Mouse (Mus musculus) retina, postnatal 7 days (tissue): ENCODE results near the gene Erp44.
A peak's percentile ranks its signal among the peaks of the same experiment; 100 is the strongest.

Experiments used
- DNase-seq: peaks from one replicate; pipeline ENCODE4 v3.0.0-alpha.2; 2012; ENCODE audit warnings: low read depth, low spot score

The Erp44 gene

DNA sequence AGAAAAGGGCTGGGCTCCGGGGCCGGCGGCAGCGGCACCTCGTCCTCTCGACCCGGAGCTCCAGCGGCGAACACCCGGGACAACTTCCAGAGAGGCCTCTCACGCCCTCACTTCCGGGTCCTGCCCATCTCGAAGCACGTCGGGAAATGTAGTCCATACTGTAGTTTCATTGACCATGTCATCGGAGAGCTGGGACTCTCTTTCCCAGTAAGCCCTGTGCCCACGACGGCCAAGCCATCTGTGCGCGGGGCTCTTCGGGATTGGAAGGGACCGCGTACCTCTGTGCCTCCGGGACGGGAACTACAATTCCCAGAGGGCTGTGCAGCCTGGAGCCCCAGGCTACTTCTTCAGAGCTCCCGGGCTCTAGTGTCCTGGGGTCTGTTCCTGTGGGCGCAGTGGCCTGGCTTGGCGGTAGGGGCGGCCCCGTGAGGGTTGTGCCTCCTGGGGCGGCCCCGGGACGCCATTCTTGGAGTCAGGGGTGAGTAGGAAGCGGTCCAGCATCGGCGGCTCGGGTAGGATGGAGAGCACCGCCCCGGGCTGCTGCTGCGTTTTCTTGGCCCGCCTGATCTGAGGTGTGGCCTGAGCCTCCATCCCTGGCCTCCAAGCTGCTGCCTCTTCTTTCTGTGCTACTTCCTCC is at the start of gene Erp44, which contains the start of gene Invs:
Gene Erp44 (minus strand): TSS at position 61 of the 637 bp plus-strand sequence.
Gene Invs (plus strand): TSS at position 263 of the 637 bp plus-strand sequence.
- DNase-seq: peak; percentile 97

DNA sequence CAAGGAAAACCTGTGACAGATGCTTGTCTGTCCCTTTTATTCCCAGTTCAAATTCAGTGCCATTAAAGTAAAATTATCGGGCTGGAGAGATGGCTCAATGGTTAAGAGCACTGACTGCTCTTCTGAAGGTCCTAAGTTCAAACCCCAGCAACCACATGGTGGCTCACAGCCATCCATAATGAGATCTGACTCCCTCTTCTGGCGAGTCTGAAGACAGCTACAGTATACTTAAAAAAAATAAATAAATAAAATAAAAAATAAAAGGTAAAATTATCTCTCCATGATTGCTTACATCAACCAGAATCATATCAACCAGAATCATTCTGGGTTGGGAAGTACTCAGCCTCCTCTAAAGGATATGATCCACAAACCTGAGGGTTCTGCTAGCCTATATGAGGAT is 48.7 kb upstream of the Erp44 start:
- DNase-seq: no peak

DNA sequence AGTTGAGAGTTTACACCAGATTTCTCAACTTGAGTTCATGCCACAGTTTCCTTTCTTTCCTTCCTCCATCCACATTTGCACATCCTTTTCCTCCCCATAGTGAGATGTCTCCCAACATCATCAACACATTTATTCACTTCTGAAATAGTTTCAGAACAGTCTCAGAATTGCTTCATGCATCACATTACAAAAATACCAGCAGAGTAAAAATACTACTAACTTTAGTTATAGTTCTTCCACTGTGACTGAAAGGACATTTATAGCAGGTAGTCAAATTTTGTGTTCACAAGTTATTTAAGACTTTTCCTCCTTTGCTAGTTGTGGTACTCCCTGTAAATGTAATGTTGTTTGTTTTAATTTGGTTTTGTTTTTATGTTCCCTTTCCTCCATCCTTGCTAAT is 47.8 kb upstream of the Erp44 start:
- no peak for DNase-seq

DNA sequence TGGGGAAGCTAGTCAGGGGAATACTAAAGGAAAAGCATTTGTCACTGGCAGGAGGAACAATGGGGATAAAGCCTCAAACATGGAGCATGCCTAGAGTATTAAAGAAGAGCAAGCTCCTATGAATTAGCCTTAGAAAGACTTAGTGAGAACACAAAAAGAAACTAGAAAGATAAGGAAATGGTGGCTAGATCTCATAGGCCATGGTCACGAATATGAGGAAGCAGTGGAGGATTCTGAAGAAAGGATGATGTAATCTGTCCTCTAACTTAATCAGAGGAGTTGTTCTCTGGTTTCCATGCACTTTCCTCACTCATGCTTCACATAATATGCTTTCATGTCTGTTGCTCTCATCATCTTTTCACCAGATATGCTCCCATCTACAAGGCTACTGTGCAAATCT is 42.7 kb upstream of the Erp44 start:
- DNase-seq: no peak

DNA sequence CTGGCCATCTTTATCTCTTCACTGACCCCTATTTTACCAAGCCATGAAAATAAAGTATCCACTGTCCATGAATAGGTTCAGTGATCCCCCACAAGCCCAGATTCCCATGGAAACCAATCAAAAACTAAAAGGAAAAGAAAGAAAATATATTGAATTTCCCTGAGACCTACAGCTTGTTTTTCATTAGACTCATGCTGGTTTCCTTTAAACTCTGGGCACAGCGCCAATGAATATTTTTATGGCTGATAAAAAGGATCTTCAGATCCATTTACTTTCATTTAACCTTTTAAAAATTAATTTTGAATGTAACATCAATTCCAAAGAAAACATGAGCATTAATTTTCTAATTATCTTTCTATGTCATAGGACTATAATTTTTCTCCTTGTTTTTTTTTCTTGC is 41.9 kb upstream of the Erp44 start:
- DNase-seq: no peak

DNA sequence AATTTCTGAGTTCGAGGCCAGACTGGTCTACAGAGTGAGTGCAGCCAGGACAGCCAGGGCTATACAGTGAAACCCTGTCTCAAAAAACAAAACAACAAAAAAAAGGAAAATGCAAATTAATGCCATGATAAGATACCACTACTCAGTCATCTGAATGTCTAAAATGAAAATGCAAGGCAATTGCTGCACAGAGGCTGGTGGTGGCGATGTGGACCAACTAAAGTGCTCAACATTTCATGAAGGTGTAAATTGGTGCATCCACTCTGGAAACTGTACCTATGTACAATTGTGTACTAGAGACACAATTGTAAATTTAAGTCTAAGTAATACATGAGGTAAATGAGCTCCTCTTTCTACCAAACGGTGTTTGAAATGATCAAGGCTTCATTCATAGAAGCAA is 36.7 kb upstream of the Erp44 start:
- DNase-seq: no peak

DNA sequence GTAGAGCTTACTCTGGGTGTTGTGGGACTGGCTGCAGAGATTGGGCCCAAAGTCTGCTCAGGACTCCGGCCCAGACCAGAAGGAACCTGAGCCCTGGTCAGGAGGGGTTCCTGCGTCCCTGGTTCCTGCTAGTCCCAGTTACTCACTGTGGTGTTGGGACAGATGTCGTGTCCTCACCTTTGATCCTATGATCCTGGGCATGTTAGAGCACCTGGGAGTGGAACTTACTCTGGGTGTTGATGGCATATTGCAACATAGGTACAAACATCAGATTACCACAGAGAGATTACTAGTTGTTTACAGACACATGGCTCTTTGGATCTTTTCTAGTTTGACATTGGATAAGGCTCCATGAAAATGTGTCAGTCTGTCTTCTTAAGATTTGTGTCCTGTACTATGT is 35.5 kb upstream of the Erp44 start:
- DNase-seq: no peak

DNA sequence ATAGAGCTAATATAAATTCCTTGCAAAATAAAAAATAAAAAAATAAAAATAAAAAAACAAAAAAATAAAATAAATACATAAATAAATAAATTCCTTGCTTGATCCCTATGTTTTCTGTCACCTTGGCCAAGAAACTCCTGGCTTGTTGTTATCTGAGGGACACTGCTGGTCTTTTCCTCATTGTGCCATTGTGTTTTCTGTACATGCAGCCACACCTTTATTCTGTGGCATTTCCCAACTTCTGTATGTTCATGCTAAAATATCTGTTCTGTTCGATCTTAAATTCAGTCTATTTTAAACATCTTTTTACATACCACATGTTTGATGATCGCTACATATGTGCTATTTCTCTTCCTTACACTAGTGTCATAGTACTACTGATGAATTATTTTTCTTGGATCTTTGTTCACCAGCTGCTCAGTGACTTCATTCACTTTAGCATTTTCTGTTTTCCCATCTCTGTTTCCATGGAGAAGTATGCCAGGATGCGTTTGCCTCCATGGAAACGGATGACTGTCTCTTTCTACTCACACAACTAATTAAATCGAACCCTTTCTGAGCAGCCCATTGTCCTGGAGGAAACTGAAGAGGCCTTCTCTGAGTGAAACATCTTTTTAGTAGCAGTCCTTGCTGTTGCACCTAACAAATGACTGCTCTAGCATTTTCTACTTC is 7.9 kb upstream of the Erp44 start:
- no peak for DNase-seq

DNA sequence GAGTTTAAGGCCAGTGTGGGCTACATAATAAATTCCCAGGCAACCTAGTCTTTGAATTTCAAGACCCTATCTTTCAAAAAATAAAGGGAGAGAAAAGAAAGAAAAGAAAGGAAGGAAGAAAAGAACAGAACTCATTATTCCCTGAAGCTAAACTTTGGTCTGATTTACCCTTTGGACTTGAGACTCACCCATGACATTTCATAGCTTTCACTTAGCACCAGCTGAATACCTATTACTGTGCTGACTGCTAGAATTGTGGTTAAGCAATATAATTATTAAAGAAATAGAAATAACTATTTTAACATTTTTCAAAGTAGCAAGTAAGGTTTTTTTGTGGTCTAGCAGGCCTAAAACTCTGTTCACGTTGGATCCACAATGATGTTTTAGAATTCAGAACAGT is 1.8 kb upstream of the Erp44 start:
- DNase-seq: no peak

DNA sequence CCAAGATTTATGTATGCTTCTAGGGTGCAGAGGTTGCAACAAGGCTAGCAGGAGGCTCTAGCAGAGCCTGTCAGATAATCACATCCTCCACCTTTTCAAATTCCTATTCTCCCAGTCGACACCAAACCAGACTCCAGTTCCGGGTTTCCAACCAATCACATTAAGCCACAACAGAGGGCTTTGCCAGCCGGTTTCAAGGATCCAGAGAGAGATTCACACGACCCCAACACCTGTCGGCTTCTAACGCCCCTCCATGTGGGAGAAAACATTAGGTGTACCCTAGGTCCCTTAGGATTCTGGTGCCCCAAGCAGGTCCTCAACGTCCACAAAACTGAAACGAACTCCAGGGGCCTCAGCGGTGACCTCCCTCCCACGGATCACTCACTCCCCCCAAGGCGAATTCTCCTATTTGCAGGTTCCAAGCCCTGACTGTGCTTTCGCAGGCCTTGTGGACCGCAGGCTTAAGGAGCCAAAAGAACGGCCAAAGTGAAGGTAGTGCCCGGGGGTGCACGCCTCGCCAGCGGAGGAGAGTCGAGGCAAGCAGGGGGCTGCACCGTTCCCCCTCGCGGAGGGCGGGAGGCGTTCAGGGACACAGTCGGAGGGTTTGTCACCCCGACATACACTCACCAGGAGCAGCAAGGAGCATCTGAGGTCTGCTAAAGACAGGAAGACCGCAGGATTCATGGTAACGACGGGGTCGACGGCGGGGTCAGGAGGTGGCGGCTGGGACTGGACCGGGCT is 431 bp downstream of the Erp44 start:
- peak; percentile 6 for DNase-seq

DNA sequence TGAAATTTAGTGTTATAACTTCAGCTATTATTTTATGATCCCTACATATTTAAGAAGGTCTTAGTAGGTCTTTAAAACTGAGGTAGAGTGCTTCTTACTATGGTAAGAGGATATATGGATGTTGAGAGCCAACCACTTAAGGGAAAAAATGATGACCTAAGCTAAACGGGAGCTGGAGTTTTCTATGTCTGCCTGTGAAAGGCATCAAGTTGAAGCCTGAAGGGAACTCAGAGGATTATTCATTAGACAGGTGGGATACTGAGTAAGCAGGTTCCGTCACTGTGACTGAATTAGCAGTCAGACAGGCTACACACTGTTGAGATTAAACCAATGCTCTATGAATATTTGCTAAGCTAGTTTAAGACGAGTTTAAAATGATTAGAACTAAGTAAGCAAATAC is 2.3 kb downstream of the Erp44 start:
- no peak for DNase-seq

DNA sequence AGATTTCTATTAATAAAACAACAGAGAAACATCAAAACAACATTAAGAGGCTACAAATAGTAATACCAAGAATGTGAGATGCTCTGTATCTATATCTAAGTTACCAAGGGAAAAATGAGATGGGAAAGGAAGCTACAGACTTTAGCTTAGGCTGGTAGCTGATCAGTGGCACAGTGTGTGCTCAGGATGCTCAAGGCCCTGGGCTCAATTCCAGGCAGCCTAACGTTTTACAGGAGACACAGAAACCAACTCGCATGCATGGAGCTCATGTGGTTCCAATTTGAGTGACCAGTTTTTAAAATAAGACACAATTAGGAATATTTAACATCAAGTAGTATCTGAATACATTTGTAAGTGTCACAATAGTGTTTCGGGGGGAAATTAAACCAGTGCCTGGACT is 3.6 kb downstream of the Erp44 start:
- DNase-seq: no peak

DNA sequence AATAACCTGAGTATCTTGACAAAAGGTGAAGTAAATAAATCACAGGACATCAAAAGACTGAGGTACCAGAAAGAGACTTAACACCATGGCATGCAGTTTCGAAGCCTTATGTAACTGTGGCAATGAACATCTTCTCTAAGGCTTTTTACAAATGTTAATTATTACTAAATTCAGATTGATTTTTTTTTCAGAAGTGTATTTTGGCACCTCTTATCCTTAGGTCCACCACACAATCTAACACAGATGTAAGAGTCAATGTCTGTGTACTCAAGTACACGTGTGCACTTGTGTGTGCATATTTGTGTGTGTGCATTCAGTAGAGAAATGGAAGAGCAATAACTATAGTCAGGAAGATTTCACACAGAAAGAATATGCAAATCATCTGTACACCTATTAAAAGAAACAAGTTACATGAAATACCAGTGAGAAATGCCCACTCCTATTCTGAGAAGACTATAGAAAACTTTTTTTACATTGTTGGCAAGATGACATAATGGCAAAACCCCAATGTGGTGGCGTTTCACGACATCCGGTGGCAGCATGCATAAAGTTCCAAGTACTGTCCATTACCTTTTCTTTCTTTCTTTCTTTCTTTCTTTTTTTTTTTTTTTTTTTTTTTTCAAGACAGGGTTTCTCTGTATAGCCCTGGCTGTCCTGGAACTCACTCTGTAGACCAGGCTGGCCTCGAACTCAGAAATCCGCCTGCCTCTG is 6.1 kb downstream of the Erp44 start:
- no peak for DNase-seq

DNA sequence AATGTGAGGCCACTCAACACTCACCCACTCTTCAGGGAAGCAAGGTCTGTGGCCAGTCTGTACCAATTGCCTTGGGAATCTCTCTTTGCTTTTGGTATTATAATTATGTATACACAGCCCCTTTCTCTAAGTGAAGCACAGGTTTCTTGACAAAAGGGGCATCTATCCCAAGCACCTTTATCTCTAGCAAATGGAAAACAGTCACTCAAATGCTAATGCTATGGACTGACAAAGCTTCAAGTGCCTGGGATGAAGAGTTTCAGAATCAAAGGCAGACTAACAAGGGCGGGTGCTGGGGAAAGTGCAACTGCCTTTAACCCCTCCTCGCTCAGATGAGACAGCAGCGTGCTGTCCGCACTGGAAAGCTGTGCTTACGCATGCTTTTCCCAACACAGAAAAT is 7.5 kb downstream of the Erp44 start:
- no peak for DNase-seq

DNA sequence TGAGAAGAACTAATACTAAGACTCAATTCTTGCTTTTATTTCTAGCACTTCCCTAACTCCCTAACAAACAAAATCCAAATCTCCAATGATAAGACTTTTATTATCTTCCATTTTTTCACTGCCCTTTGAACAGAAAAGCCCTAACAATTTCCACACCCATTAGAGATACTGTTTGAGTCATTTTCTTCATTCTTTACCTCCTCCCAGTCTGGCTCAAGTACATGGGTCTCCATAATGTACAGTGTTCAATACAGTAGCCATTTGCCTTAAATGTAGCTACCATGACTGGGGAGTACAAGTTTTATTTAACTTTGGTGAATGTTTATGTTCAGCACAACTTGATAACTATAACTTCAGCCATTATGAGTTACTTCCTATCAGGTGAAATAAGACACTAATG is 8.8 kb downstream of the Erp44 start:
- DNase-seq: no peak

DNA sequence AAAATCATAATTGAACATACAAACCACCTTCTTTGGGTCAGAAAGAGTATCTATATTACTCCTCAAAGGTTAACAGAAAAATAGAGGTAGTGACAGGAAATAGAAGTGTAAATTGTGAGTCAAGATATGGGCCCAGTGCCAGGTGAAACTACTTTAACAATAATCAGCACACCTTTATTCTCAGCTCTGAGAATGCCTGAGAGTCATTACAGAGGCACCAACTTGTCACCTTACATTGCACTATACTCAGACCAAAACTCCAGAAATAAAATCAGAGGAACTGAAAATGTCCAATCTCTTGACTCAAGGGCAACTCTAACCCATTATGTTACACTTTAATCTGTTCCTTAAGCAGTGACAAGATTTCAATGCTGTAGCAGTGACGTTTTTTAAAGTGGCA is 11.2 kb downstream of the Erp44 start:
- DNase-seq: no peak

DNA sequence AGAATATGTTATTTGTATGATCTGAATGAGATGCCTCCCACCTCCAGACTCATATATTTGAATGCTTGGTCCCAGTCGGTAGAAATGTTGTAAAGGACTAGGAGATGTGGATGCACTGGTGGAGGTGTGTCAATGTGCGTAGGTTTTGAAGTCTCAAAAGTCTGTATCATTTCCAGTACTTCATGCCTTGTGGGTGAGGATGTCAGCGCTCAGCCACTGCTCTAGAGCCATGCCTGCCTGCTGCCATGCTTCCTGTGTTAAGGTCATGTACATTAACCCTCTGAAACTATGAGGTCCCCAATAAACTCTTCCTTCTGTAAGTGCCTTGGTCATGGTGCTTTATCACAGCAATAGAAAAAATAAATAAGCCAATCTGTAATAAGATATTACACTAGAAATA is 11.7 kb downstream of the Erp44 start:
- DNase-seq: no peak

DNA sequence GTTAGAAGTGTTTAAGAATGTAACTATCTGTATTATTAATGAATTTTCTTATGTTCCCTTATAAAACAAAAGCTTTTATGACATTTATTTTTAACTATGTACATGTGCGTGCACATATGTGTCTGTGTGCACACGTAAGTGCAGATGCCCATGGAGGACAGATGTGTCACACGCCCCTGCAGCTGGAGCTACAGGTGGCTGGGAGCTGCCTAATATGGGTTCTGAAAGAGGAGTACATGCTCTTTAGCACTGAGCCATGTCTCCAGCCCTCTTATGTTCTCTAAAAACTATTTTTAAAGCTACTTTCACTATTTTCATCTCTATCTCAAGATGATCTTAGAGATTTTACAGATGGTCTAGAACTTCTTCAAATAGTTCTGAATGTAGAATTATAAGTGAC is 21.3 kb downstream of the Erp44 start:
- no peak for DNase-seq

DNA sequence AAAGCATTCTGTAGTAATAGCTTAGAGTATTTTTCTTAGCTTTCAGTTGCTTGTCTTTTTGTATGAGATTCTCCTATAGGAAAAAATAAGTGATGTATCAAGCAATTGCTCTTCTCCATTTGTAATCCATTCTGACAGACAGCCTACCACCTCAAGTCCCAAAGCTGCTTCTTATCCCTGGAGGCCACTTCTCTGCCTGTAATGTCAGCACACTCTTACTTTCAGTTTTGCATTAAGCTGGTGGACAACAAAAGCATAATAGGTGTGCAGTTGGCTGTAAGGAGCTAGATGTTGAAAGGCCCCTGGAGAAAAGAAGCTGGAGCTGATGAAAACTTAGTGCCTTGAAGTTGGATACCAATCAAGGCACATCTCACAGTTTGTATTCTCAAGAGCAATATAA is 26.1 kb downstream of the Erp44 start:
- DNase-seq: no peak

DNA sequence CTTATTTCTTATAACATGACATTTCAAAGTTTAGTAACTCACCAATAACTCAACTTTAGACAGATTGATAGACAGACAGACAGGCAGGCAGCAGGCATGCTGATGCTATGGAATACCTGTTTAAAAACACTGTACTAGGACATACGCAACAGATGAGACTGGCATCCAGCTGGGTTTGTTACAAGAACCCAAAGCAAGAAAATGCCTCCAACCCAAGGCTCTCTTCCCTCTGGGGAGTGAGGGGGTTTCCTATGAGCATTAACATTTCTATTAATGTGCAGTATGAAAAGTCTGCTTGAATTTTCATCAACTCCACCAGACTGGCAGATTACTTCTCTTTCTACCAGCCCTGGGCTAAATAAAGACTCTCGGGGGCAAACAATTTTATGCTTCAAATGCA is 35.1 kb downstream of the Erp44 start:
- DNase-seq: no peak

DNA sequence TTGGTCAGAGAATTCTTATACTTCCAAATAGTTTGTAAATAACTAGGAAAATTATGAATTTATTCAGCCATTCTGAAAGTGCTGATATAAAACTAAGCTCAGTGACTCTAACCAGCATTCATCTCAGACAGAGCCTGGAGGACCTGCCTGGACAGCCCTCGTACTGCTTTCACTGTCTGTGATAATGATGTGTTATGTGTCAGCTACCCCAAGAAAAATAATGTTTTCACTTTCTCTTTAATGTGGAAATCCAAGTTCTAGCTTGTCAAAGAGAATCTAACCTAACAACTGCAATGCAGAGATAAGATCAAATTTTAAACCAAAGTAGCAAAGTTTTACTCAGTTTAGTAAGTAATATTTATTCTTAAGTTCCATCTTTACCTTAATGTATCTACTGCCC is 35.6 kb downstream of the Erp44 start:
- DNase-seq: no peak

DNA sequence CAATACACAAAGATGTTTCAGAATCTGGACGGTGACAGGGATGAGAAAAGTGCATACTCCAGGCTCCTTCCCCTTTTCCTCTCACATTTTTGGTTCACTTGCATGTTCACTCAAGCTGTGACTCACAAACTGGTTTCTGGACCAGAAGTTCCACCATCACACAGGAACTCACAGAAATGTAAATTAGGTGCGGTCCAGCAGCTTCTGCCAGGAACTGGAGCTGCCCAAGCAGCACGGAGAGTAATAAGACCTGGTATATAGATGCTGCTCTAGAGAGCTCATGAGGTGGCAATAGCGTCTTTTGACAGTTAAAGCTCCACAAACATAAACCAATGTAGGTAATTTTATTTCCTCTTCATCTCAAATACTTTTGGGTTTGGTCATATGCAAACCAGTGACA is 36.9 kb downstream of the Erp44 start:
- DNase-seq: no peak
